Mouse (Mus musculus) macrophage (primary cell): Measurements from ENCODE around the gene Nsun7. TPM values are rescaled to one million over a fixed set of nuclear protein-coding genes. Genes with fewer than 3 reads are reported as not detected.

Experiments used
- H3K27ac ChIP-seq: fragments of 350-480 bp; formaldehyde crosslinking; 2 replicates; pipeline ENCODE4 v1.9.0; 2021
- H3K36me3 ChIP-seq: fragments of 350-480 bp; formaldehyde crosslinking; 2 replicates; pipeline ENCODE4 v1.9.0; 2021; ENCODE audit errors: inconsistent target
- H3K4me3 ChIP-seq: fragments of 350-480 bp; formaldehyde crosslinking; 2 replicates; pipeline ENCODE4 v1.9.0; 2021; ENCODE audit errors: inconsistent target
- H3K79me2 ChIP-seq: fragments of 350-480 bp; formaldehyde crosslinking; 2 replicates; pipeline ENCODE4 v1.9.0; 2021; ENCODE audit errors: inconsistent target
- WGBS: methylation state at CpG from one replicate; pipeline ENCODE4 v1.1.7; 2026; ENCODE audit warnings: inconsistent platforms; ENCODE audit not compliant: missing documents; 5-methylcytosine and 5-hydroxymethylcytosine counted together
- polyA plus RNA-seq: library from polyadenylated mRNA; stranded (reverse); fragments of 250-400 nt; gene quantifications from 3 replicates; pipeline ENCODE4 v1.2.4, GENCODE M21; 2018; ENCODE audit warnings: inconsistent platforms
- total RNA-seq, 78 experiments: library from RNA; depleted of rRNA; stranded (reverse); fragments of 250-400 nt; gene quantifications; 1 replicate in 9 of 78; 2 replicates in 24 of 78; 3 replicates in 43 of 78; 4 replicates in 2 of 78; pipeline ENCODE4 v1.2.4; 2018; ENCODE audit warnings: inconsistent platforms in 56 of 78

Nsun7 gene
- total RNA-seq (2018; cell fraction: chromatin; rRNA removed), result under 1 TPM in 3 of 26 experiments, not detected in 23; 0.18 to 0.29 (median 0.28) TPM
- total RNA-seq (2018; cell fraction: cytosol; rRNA removed), result under 1 TPM in 3 of 26 experiments, not detected in 23; 0.04 to 0.06 (median 0.06) TPM
- under 1 TPM in 5 of 26 experiments, not detected in 21; 0.22 to 0.31 (median 0.24) TPM for total RNA-seq (2018; cell fraction: nucleus; rRNA removed)
- not detected in 3 replicates for polyA plus RNA-seq

DNA sequence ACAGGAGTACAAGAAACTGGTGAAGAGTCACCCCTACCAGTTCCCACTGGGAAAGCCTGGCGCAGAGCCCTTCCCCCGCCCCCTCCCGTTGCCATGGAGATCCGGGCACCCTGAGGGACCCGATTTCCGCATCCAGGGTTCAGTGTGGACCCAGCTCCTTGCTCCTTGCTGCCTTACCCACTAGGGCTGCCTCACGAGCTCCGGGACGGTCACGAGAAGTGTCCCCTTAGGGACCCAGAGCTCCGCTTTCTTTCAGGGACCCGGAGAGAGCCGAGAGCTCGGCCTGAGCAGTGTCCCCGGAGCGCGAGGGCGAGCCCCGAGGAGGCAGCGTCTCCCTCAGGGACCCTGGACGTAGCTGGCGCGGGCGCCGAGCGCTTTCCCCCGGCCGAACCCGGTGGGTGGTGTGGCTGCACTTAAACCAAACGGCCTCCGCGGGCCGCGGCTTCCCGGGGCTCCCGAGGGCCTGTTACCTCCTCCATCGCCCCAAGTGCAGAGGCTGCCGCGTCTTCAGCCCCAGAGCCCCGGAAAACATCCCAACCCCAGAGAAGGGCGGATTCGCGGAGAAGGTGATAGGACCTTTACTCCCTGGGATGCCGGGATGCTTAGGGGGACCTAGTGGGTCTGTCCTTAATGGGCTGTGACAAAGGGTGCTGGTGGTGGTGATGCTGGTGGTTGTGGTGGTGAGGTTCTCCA, at the start of gene Nsun7:
Gene Nsun7 (plus strand): TSS at position 142 of the 693 bp plus-strand sequence.
- H3K79me2 ChIP-seq, result no peaks in the 10 kb centered on the region
- peak within 1 kb of the TSS; percentile 35 for H3K4me3 ChIP-seq
- no peak within 1 kb of the TSS for H3K27ac ChIP-seq
- WGBS, result 5% methylated on average over 44 of the region's 44 CpGs
- no peaks in the 10 kb centered on the region for H3K36me3 ChIP-seq

DNA sequence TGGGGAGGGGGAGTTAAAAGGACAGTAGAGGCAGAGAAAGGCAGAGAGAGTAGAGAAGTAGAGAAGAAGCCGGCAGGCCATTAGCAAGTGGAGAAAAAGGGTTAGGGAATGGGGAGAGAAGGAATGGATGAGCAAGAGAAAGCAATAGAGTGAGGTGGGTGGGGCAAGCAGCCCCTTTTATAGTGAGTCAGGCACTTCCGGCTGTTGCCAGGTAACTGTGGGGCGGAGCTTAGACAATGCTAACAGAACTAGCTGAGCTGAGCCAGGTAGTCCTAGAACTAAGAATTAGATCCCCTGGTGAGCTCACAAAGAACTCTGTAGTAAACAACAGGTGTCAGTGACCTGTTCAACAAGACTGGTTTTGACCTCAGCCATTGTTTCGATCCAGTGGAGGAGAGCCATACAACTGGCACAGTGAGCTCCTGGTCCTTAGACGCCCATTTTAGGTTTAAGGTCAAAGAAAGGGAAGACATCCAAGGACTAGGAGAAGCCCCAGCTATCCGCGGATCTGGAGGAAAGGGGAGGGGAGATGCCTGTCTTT, 45.2 kb upstream of the Nsun7 start:
- 89% methylated on average over 7 of the region's 7 CpGs for WGBS

DNA sequence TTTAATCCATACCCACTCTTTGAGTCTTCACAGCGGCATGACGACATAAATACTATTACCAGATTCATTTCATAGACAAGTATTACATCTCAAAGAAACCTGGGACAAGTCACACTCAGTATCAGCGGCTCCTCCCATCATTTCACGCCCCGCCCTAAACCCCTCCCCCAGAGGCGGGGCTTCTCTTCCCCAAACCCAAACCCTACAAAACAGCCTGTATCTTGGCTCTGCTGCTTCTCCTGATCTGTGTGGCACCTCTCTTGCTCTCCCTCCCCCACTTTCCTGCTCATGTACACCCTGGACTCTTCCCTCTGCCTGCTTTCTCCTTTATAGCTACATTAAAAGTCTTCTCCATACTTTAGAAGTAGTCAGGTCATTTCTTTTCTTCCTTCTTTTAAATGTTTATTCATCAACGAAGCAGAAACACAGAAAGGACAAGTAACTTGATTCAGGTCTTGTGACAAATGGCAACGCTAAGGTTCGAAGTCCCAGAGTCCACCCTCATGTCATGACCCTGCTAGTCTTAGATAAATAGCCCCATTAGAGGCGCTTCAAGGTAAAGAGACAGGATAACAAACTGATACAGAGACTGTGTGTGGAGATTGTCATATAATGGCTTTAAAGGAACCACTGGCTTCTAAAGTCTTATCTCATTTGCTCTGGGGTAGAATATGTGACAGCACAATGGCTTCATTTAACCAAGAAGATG, 44.0 kb upstream of the Nsun7 start:
- Histone ChIP-seq H3K79me2 (no peaks in the 10 kb centered on the region), H3K4me3 (no peak overlapping the region), H3K27ac (no peak overlapping the region), H3K36me3 (no peaks in the 10 kb centered on the region)
- 76% methylated on average over 10 of the region's 10 CpGs for WGBS

More for the DNA sequence above, 45.2 kb upstream of the Nsun7 start:
- H3K27ac ChIP-seq, result no peak overlapping the region
- H3K36me3 ChIP-seq, result no peaks in the 10 kb centered on the region
- H3K79me2 ChIP-seq, result no peaks in the 10 kb centered on the region
- no peak overlapping the region for H3K4me3 ChIP-seq

DNA sequence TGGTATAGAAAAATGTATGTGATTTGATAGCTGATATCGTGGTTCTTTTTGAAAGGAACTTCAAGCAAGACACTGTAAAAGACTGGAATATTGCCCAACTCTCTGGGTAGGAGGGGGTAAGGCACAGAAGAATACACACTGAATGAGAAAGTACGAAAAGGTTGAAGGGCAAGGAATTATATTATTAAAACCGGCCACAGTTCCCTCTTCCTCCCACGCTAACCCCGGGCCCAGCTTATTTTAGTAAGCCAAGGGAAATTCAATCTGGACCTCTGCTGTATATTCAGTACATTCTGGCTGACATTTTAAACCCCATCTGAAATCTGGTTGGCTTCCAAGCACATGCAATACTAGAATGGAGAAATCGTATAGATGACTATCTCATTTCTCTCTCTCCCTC, 40.0 kb upstream of the Nsun7 start:
- Histone ChIP-seq H3K27ac (no peak overlapping the region), H3K4me3 (no peak overlapping the region), H3K36me3 (no peaks in the 10 kb centered on the region), H3K79me2 (no peaks in the 10 kb centered on the region)
- WGBS, result 35% methylated on average over 6 of the region's 6 CpGs

GRCm38 (mm10) chr5:66220620-66221019, 39.1 kb upstream of the Nsun7 start:
- Histone ChIP-seq H3K79me2 (no peaks in the 10 kb centered on the region), H3K36me3 (no peaks in the 10 kb centered on the region), H3K4me3 (no peak overlapping the region), H3K27ac (no peak overlapping the region)
- 91% methylated on average over 9 of the region's 9 CpGs for WGBS

DNA sequence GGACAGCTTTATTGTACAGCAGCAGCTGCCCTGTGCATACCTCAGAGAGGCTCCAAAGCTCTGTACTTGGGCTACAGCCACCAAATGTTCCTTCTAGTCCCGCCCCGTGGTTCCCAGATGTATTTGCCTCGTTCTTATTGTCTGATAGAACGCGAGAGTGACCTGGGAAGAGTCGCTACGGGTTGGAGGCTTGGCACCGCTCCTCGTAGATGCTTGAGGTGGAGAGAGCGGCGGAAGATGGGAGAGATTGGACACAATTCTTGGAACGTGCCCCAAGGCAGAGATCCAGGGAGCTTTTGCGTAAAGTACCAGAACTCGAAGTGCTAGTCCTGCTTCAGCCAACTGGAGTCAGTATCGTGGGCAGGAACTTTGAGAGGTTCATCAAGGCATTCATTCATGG, 36.8 kb upstream of the Nsun7 start:
- Histone ChIP-seq H3K27ac (no peak overlapping the region), H3K36me3 (no peaks in the 10 kb centered on the region), H3K4me3 (no peak overlapping the region), H3K79me2 (no peaks in the 10 kb centered on the region)
- 97% methylated on average over 14 of the region's 15 CpGs for WGBS

DNA sequence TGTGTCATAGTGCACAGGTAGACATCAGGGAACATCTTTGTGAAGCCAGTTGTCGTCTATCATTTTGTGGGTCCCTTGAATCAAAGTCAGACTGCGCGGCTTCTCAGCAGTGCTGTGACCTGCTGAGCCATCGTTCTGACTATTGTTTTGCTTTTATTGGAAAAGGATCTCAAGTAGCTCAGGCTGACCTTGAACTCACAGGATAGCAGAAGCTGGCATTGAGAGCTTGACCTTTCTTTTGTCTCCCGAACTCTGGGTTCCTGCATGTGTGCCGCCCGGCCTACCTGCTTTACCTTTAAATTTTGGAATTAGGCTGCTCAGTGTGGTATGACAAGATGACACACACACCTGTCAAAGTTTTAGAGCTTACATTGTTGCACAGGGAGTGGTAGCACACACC, 33.2 kb upstream of the Nsun7 start:
- no peak overlapping the region for H3K27ac ChIP-seq
- no peaks in the 10 kb centered on the region for H3K79me2 ChIP-seq
- no peaks in the 10 kb centered on the region for H3K36me3 ChIP-seq
- 95% methylated on average over 7 of the region's 7 CpGs for WGBS
- H3K4me3 ChIP-seq, result no peak overlapping the region

GRCm38 (mm10) chr5:66231660-66232269, 27.9 kb upstream of the Nsun7 start:
- Histone ChIP-seq H3K4me3 (no peak overlapping the region), H3K36me3 (no peaks in the 10 kb centered on the region), H3K79me2 (no peaks in the 10 kb centered on the region), H3K27ac (no peak overlapping the region)
- WGBS, result 69% methylated on average over 8 of the region's 8 CpGs

DNA sequence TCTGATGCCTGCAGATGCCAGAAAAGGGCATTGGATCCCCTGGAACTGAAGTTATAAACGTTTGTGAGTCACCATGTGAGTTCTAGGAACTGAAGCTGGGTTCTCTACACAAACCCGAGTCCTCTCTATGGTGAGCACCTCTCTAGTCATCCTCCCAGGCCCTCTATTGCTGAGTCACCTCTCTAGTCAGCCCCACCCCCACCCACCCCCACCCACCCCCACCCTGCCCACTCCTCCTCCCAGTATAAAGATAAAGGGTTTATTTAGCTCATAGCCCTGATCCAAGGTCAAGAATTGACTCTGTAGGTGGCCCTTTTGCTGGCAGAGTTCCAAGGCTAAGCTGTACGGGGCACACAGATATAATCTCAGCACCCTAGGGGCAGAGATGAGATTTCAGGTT, 27.2 kb upstream of the Nsun7 start:
- Histone ChIP-seq H3K79me2 (no peaks in the 10 kb centered on the region), H3K4me3 (no peak overlapping the region), H3K27ac (no peak overlapping the region), H3K36me3 (no peaks in the 10 kb centered on the region)
- 50% methylated on average over 3 of the region's 3 CpGs for WGBS

- H3K4me3 ChIP-seq, result no peak overlapping the region
- no peaks in the 10 kb centered on the region for H3K79me2 ChIP-seq
- H3K27ac ChIP-seq, result no peak overlapping the region
- H3K36me3 ChIP-seq, result no peaks in the 10 kb centered on the region
Observed at GRCm38 (mm10) chr5:66241894-66242293, 17.8 kb upstream of the Nsun7 start.

DNA sequence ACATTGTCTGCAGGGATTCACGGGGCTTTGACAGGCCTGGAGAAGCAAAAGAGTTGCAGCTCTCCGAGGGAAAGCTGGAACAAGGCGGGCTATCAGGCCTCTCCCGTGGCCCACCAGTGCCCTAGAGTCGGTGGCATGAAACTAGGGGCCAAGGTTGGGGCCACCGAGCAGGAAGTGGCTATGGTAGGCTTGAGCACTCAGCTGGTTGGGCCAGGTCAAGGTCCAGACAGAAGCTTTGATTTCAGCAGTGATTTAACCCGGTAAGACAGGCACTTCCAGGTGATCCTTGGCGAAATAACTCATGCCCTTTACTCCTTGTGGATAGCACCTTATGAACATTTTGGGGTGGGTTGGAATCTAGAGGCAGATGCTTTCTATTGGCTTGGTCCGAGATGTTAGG, 16.2 kb upstream of the Nsun7 start:
- Histone ChIP-seq H3K36me3 (no peaks in the 10 kb centered on the region), H3K4me3 (no peak overlapping the region), H3K27ac (no peak overlapping the region), H3K79me2 (no peaks in the 10 kb centered on the region)
- 84% methylated on average over 9 of the region's 9 CpGs for WGBS

DNA sequence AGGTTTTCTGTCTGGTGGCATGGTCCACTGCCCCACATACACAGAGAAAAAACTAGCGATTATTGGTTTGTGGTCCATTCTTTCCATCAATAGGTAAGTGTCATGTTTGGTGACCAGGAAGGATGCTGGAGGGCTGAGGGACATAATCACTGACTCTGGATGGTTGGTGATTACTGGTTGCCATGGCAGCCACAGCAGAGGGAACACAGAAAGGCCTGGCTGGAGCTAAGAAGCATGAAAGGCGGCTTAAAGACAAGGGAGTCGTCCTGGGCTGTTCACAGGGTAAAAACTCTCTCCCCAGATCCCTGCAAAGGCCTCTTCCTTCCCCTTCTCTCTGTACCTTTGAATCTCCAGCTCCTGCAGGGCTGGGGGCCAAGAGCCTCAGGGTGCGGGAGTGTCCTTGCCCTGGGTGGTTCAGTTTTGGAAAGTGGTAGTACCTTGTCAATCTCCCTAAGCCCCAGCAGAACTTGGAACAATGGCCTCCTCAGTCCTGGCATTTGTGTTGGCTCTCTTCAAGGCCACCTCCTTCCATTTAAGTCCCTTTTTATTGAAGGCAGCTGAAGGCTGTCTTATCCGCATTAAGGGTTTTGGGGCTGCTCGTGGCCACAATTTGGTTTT, 15.5 kb upstream of the Nsun7 start:
- no peak overlapping the region for H3K27ac ChIP-seq
- 79% methylated on average over 6 of the region's 6 CpGs for WGBS

DNA sequence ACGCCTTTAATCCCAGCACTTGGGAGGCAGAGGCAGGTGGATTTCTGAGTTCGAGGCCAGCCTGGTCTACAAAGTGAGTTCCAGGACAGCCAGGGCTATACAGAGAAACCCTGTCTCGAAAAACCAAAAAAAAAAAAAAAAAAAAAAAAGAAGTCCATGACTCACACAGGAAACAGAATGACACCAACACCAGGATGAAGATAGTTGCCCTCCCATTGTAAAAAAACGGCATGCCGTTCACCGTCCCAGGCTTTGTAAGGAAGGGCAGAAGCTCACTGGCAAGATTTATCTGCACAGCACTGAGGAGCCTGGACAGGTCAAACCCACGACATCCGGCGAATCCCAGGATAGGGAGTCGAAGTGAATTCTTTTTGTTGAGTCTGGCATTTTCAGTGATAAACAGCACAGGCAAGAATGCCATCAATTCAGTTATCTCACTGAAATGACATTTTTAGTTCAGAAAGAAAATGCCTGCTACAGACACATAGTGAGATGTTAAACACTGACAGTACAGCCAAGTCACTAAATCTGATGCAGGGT, 13.7 kb upstream of the Nsun7 start:
- no peak overlapping the region for H3K27ac ChIP-seq
- whole genome bisulfite sequencing, result 58% methylated on average over 7 of the region's 10 CpGs
- no peak overlapping the region for H3K4me3 ChIP-seq

More for the DNA sequence above, 15.5 kb upstream of the Nsun7 start:
- Histone ChIP-seq H3K36me3 (no peaks in the 10 kb centered on the region), H3K4me3 (no peak overlapping the region), H3K79me2 (no peaks in the 10 kb centered on the region)

GRCm38 (mm10) chr5:66253219-66253618, 6.5 kb upstream of the Nsun7 start:
- H3K27ac ChIP-seq, result no peak overlapping the region
- H3K4me3 ChIP-seq, result no peak overlapping the region
- 62% methylated on average over 4 of the region's 5 CpGs for WGBS
- H3K79me2 ChIP-seq, result no peaks in the 10 kb centered on the region
- no peaks in the 10 kb centered on the region for H3K36me3 ChIP-seq

More for the DNA sequence above, 13.7 kb upstream of the Nsun7 start:
- Histone ChIP-seq H3K79me2 (no peaks in the 10 kb centered on the region), H3K36me3 (no peaks in the 10 kb centered on the region)
